Mouse (Mus musculus) limb, embryonic 14.5 days (tissue): ENCODE measurements around the gene Gatad2a. TPM values are rescaled to one million over a fixed set of nuclear protein-coding genes. Genes with fewer than 3 reads are reported as not detected.

ENCODE experiments used
- ATAC-seq: fragments of 200-750 bp; cut with Nextera tagmentation; 2 replicates; pipeline ENCODE4 v1.8.0; 2017; ENCODE audit warnings: low read depth, moderate number of reproducible peaks, moderate TSS enrichment; ENCODE audit not compliant: low FRiP score
- DNase-seq: peaks from one replicate; pipeline ENCODE4 v3.0.0-alpha.2; 2015; ENCODE audit warnings: low spot score
- H3K27ac ChIP-seq: fragments of 300-500 bp; sonication (generic); replicated peaks from 2 replicates; pipeline ENCODE4 v1.5.1; 2014; ENCODE audit warnings: low read depth, mild to moderate bottlenecking, low read length, moderate library complexity, mixed read lengths
- H3K27me3 ChIP-seq: fragments of 300-500 bp; sonication (generic); 2 replicates; pipeline ENCODE4 v1.6.1; 2014; ENCODE audit warnings: low read length, mixed read lengths; ENCODE audit not compliant: control insufficient read depth, insufficient read depth
- H3K36me3 ChIP-seq: fragments of 300-500 bp; sonication (generic); 2 replicates; pipeline ENCODE4 v1.6.1; 2014; ENCODE audit warnings: mild to moderate bottlenecking, low read length, moderate library complexity, mixed read lengths; ENCODE audit not compliant: control insufficient read depth, insufficient read depth
- H3K4me1 ChIP-seq: fragments of 300-500 bp; sonication (generic); 2 replicates; pipeline ENCODE4 v1.6.1; 2014; ENCODE audit warnings: antibody characterized with exemption, low read length, mixed read lengths; ENCODE audit not compliant: control insufficient read depth, insufficient read depth
- H3K4me2 ChIP-seq: fragments of 300-500 bp; sonication (generic); replicated peaks from 2 replicates; pipeline ENCODE4 v1.6.1; 2014; ENCODE audit warnings: low read depth, mild to moderate bottlenecking, low read length, moderate library complexity; ENCODE audit not compliant: severe bottlenecking
- H3K4me3 ChIP-seq: fragments of 300-500 bp; sonication (generic); replicated peaks from 2 replicates; pipeline ENCODE4 v1.5.1; 2014; ENCODE audit warnings: low read length
- H3K9ac ChIP-seq: fragments of 300-500 bp; sonication (generic); 2 replicates; pipeline ENCODE4 v1.6.1; 2014; ENCODE audit warnings: mild to moderate bottlenecking, low read depth, low read length, moderate library complexity; ENCODE audit not compliant: severe bottlenecking
- H3K9me3 ChIP-seq: fragments of 300-500 bp; sonication (generic); 2 replicates; pipeline ENCODE4 v1.6.1; 2016; ENCODE audit warnings: low read length; ENCODE audit not compliant: control insufficient read depth
- POLR2A ChIP-seq: fragments of 200-500 bp; IDR thresholded peaks from 2 replicates; pipeline ENCODE4 v1.8.0; 2012; ENCODE audit warnings: inconsistent platforms, mild to moderate bottlenecking, moderate library complexity, borderline replicate concordance; ENCODE audit not compliant: insufficient read depth, insufficient read length; ENCODE audit errors: extremely low read depth
- WGBS: fragments of 180-500 bp; shearing (Covaris S2); extraction: QIAGEN DNeasy Blood & Tissue Kit; methylation state at CpG from one replicate; pipeline ENCODE4 v1.1.7; 2014; 5-methylcytosine and 5-hydroxymethylcytosine counted together
- polyA plus RNA-seq, 2 experiments: library from polyadenylated mRNA; depleted of rRNA in 1 of 2; stranded (reverse) in 1 of 2; unstranded in 1 of 2; fragments of >200 nt; fragmentation: Nextera tagmentation in 1 of 2; extraction: Ambion mirVana in 1 of 2; gene quantifications; 2 replicates each; pipeline versions ENCODE4 v1.2.1 to v1.2.3; 2012 to 2014

Gatad2a gene
- polyA plus RNA-seq, 2 experiments = 49.2 to 65.0 TPM

DNA sequence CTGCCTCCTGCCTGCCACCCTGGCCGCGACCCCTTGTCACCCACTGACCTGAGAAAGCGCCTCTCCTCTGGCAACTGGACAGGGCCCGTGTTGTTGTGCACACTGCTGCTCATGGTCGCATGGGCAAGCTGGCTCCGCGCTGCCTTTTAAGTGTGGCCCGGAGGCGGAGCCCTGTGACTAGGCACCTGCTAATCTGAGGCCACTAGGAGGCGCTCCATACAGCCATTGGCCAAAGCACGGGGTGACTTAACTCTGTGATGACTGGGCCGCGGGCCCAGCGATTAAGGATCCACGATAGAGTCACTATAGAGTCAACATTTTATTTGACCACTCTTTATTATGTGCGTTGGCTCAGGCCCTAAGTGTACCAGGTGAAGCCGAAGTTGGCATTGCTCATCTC lies 102.3 kb downstream of the Gatad2a start:
- Histone ChIP-seq H3K9ac (no peak overlapping the region), H3K4me3 (no peak overlapping the region), H3K27me3 (peaks cover 21% of the 10 kb centered on the region), H3K4me2 (no peak overlapping the region), H3K27ac (no peak overlapping the region), H3K4me1 (0 out of 2 replicates have a peak, but pooled peaks cover 3% of the 10 kb centered on the region), H3K9me3 (no peaks in the 10 kb centered on the region), H3K36me3 (peaks cover 24% of the 10 kb centered on the region)
- no peak for TF ChIP-seq POLR2A
- WGBS = 44% methylated on average over 17 of the region's 17 CpGs
- ATAC-seq = no peak
- no peak for DNase-seq

DNA sequence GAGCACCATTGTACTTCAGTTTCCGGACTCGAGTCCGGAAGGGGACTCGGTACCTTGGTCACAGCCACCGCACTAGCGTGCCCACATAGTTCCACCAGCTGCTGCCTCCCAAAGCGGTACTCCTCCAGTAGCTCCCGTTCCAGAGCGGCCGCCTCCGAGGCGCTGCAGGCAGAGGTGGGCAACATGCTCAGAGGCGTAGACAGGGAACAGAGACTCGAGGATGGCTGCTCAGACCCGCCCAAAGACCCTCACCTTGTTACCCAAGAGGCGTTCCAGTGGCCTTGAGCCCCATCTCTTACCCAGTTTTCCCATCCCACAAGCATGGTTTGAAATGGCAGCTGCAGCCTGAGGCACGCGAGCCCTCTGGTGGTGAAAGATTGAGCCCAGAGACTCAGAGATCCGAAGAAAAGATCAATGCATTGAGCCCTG lies 105.4 kb downstream of the Gatad2a start:
- TF ChIP-seq POLR2A = no peak
- ATAC-seq = no peak; the same call in 1 of the 2 replicates
- Histone ChIP-seq H3K9me3 (no peaks in the 10 kb centered on the region), H3K36me3 (peaks cover 24% of the 10 kb centered on the region), H3K27me3 (peaks cover 50% of the 10 kb centered on the region), H3K9ac (no peak overlapping the region), H3K27ac (no peak overlapping the region), H3K4me1 (peaks cover 5% of the 10 kb centered on the region; the same call in 1 of the 2 replicates), H3K4me2 (no peak overlapping the region), H3K4me3 (no peak overlapping the region)
- WGBS = 40% methylated on average over 19 of the region's 19 CpGs
- DNase-seq = peak; percentile 44

DNA sequence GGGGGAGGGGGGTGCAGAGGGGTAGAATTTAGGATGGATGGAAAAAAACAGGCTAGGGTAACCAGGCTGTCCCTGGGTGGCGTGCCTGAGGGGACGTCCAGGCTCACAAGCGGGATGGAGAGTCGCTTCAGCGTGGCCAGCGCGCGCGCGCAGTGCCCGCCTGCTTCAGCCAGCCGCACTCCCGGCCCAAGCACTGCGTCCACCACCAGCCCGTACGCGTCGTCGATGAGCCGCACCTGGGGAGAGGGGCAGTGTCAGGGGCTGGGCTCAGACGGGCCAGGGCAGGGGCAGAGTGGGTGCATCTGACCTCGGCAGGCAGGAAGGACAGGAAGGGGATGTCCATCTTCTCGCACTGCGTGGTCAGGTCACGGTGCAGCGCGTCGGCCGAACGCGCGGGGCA lies 107.3 kb downstream of the Gatad2a start:
- H3K9ac ChIP-seq = peak overlapping the region; percentile 31; the same call in 1 of the 2 replicates
- H3K4me1 ChIP-seq = peaks cover 5% of the 10 kb centered on the region; the same call in 1 of the 2 replicates
- H3K27ac ChIP-seq = no peak overlapping the region
- DNase-seq (no peak), ATAC-seq (no peak)
- H3K27me3 ChIP-seq = peaks cover 69% of the 10 kb centered on the region
- no peak for TF ChIP-seq POLR2A
- H3K9me3 ChIP-seq = no peaks in the 10 kb centered on the region
- H3K4me2 ChIP-seq = peak overlapping the region; percentile 45
- peak overlapping the region; percentile 29 for H3K4me3 ChIP-seq
- peaks cover 16% of the 10 kb centered on the region for H3K36me3 ChIP-seq
- WGBS = 6% methylated on average over 32 of the region's 32 CpGs

DNA sequence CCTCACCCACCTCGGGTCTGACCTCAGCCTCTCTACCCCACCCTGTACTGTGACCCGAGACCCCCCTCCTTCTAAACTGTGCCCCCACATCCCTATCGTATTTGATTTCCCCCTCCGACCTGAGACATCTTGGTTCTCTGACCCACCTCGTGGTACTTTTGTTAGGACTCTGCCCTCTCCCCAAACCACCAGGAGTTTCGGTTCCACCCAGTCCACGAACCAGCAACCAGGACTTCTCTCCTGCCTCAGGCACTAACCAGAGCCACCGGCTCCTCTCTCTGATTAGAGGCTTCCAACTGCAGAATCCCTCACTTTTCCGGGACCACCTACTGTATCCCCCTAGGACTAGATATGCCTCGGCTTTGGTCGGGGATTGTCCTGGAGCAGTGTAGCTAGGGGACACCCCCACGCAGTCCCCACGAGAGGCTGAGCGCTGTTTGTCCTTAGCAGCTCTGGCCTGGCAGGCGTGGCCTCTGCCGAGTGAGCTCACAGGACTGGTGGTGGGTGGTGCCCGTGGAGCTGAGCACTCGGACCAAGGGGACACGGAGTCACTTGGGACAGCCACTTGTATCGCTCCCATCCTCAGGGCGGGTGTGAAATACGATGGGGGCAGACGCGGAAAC lies 107.8 kb downstream of the Gatad2a start:
- 9% methylated on average over 24 of the region's 24 CpGs for WGBS
- no peak overlapping the region for H3K9ac ChIP-seq

DNA sequence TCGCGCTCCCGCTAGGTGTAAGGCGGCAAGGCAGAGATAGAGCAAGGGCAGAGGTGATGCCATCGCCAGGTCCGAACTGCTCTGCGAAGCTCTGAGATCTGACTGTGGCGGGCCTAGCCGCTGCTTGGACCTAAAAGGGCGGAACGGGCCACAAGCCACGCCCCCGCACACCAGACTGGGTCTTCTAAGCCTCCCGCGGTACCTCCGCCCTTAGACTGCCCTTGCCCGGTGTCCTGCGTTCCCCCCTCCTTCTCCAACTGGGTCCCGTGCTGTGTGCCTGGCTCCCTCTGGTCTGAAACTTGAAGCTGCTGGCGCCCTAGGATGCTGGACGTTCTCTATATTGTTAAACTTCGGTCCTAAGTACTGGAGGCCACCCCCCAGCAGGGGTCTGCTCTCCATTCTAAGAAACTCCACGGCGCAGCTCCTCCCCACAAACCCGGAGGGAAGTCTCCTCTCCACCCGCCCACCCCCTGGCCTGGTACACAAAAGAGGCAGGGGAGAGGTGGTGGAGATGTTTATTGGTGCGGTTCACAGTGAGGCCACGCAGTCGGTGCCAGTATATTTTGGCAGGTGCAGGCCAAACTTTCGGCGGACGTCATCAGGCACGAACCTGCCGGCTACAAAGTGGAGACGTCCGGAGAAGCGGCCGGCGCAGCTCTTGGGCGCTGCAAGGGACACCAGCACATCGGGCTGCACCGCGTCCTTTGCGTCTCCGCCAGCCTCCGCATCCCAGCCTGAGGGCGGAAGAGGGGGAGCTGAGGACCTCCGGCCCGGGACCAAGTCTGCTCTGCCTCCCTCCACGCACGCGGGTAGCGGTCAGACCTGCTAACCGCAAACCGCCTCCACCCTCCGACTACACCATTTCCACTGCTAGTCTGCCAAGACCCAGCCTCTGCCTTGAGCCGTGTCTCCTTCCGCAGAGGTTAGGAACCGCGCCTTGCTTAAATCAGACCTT lies 108.6 kb downstream of the Gatad2a start, which contains the start of gene Cilp2:
Gene Cilp2, minus strand, starts transcription at position 399 of the 955 bp plus-strand sequence.
- Histone ChIP-seq H3K4me2 (peak within 1 kb of the TSS; percentile 45), H3K4me3 (peak within 1 kb of the TSS; percentile 29), H3K27me3 (peaks cover 83% of the 10 kb centered on the region), H3K9ac (peak within 1 kb of the TSS; percentile 9; the same call in 1 of the 2 replicates), H3K9me3 (no peaks in the 10 kb centered on the region), H3K36me3 (peaks cover 3% of the 10 kb centered on the region; the same call in 1 of the 2 replicates), H3K27ac (no peak within 1 kb of the TSS), H3K4me1 (peaks cover 7% of the 10 kb centered on the region; the same call in 1 of the 2 replicates)
- under 1% methylated on average over 41 of the region's 60 CpGs for WGBS
- 0 out of 2 replicates have a peak, but pooled peaks have one; percentile 8 for ATAC-seq
- no peak for DNase-seq
- TF ChIP-seq POLR2A = no peak

More for the DNA sequence above, 107.8 kb downstream of the Gatad2a start:
- Histone ChIP-seq H3K4me2 (peak overlapping the region; percentile 45), H3K4me1 (peaks cover 5% of the 10 kb centered on the region; the same call in 1 of the 2 replicates), H3K4me3 (peak overlapping the region; percentile 29), H3K9me3 (no peaks in the 10 kb centered on the region), H3K27me3 (peaks cover 75% of the 10 kb centered on the region), H3K27ac (no peak overlapping the region), H3K36me3 (peaks cover 10% of the 10 kb centered on the region)
- no peak for ATAC-seq
- DNase-seq = no peak
- TF ChIP-seq POLR2A = no peak
